Mouse (Mus musculus) small intestine, adult 2 months (tissue): ENCODE results near the gene Abcc4.

Experiments used
- CTCF ChIP-seq: fragments of 200-500 bp; IDR thresholded peaks from 2 replicates; pipeline ENCODE4 v1.5.1; 2012; ENCODE audit warnings: low read depth, mild to moderate bottlenecking, control low read depth, inconsistent platforms, low read length, moderate library complexity, mixed read lengths; ENCODE audit not compliant: insufficient replicate concordance, insufficient read length; ENCODE audit errors: extremely low read depth
- POLR2A ChIP-seq: fragments of 200-500 bp; IDR thresholded peaks from 2 replicates; pipeline ENCODE4 v1.6.1; 2012; ENCODE audit warnings: low read depth, mild to moderate bottlenecking, control low read depth, inconsistent platforms, low read length, moderate library complexity

DNA sequence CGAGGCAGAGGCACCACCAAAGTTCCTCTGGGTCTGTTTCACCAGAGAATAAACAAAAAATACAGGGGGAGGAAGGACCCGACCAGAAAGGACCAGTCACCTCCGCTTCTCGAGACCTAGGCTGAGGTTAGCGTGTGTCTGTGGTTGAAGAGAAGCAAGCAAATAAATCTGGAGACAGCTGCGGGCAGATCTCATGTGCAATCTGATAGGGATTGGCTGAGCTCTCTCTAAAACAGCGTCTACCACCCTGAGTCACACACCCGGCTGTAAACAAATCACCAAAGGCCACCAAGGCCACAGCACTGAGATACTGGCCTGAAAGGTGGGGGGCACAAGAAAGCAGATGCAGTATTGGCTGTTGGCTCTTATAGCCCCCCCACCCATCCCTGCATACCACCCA lies 24.9 kb downstream of the Abcc4 start:
- TF ChIP-seq POLR2A (no peak), CTCF (no peak)
